Mouse (Mus musculus): Measurements from ENCODE around the gene Mlxip. TPM values are rescaled to one million over a fixed set of nuclear protein-coding genes. Genes with fewer than 3 reads are reported as not detected.

Mlxip gene
- polyA plus RNA-seq, 1 experiment from 2014 or later: 18.4 TPM

DNA sequence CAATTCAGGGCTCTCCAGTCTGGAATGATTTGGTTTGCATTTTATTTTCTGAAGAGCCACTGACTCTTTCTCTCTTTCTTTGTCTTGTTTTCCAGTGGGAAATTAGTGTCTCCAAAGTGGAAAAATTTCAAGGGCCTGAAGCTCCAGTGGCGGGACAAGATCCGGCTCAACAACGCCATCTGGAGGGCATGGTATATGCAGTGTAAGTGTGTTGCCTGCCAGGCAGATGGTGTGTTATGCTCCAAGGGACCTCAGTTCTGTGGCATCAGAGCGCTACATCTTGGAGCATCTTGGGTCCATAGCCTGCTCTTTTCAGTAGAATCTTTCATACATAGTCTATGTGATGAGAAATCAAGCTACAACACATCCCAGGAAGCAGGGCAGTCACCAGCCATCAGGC is 45.3 kb downstream of the Mlxip start:
- Histone ChIP-seq H3K27me3 (no peaks in the 10 kb centered on the region), H3K4me3 (no peak overlapping the region), H3K27ac (no peak overlapping the region), H3K9ac (no peak overlapping the region), H3K9me3 (no peaks in the 10 kb centered on the region), H3K36me3 (peaks cover 35% of the 10 kb centered on the region), H3K4me2 (no peak overlapping the region), H3K4me1 (replicated peaks) (peaks cover 12% of the 10 kb centered on the region)
- WGBS: 81% methylated on average over 4 of the region's 4 CpGs
- ATAC-seq (ENCODE audit: low FRiP score): no peak

DNA sequence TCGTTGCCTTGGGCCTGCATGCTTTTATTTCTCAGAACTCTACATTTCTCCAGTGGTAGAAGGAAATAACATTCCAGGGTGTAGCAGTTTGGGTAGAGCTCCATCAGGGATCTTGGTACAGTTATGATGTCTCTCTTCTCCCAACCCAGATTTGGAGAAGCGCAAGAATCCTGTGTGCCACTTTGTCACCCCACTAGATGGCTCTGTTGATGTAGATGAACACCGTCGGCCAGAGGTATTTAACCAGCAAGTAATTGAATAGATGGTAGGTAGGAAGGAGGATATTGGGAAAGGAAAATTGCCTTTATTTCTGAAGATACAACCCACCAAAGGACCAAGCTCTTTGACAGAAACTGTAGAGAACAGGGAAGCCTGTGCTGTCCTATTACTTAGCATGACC is 46.1 kb downstream of the Mlxip start:
- H3K9ac ChIP-seq: no peak overlapping the region
- no peak for ATAC-seq (ENCODE audit: low FRiP score)
- WGBS: 75% methylated on average over 4 of the region's 4 CpGs

DNA sequence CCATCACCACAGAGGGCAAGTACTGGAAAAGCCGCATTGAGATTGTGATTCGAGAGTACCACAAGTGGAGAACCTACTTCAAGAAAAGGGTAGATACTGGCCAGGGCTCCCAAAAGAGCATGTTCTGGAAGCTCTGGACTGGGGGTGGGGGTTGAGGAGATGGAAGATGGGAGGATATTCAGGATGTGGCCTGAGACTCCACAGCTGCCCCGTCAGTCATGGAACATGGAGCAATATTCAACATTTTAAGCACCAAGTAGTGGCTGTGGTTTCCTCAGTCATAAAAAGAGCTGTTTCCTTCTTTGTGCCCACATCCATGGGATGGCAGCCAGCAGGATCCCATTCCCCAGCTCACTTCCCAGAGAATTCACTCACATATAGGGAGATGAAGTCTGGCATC is 47.7 kb downstream of the Mlxip start:
- Histone ChIP-seq H3K36me3 (peaks cover 57% of the 10 kb centered on the region), H3K27me3 (no peaks in the 10 kb centered on the region), H3K27ac (no peak overlapping the region), H3K9ac (no peak overlapping the region), H3K4me2 (no peak overlapping the region), H3K4me1 (replicated peaks) (no peaks in the 10 kb centered on the region), H3K9me3 (no peaks in the 10 kb centered on the region), H3K4me3 (no peak overlapping the region)
- ATAC-seq (ENCODE audit: low FRiP score): no peak
- 93% methylated on average over 3 of the region's 3 CpGs for WGBS

More for the DNA sequence above, 46.1 kb downstream of the Mlxip start:
- Histone ChIP-seq H3K36me3 (peaks cover 42% of the 10 kb centered on the region), H3K4me1 (replicated peaks) (peaks cover 11% of the 10 kb centered on the region), H3K9me3 (no peaks in the 10 kb centered on the region), H3K4me3 (no peak overlapping the region), H3K27me3 (no peaks in the 10 kb centered on the region), H3K27ac (no peak overlapping the region), H3K4me2 (no peak overlapping the region)

DNA sequence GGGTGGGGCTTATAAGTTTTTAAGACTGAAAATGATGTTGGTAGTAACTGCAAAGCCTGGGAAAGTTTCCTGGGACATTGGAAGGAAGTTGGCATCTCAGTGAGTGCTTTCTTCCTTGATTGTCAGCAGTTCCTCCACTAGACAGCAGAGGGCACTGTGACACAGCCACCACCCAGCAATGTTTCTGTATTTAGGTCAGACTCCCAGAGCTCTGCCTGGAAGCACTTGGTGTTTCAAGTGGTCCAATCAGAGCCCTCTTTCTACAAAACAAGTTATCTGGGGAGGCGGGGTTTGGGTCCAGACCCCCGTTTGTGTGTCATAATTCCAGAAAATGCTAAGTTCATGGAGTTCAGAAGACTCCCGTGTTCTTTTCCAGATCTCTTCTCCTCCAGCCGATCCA is 49.5 kb downstream of the Mlxip start:
- no peak for ATAC-seq (ENCODE audit: low FRiP score)
- Histone ChIP-seq H3K27ac (no peak overlapping the region), H3K4me3 (no peak overlapping the region), H3K27me3 (no peaks in the 10 kb centered on the region), H3K36me3 (peaks cover 75% of the 10 kb centered on the region), H3K9me3 (no peaks in the 10 kb centered on the region), H3K4me1 (replicated peaks) (no peaks in the 10 kb centered on the region), H3K9ac (no peak overlapping the region), H3K4me2 (no peak overlapping the region)
- 49% methylated on average over 4 of the region's 4 CpGs for WGBS

DNA sequence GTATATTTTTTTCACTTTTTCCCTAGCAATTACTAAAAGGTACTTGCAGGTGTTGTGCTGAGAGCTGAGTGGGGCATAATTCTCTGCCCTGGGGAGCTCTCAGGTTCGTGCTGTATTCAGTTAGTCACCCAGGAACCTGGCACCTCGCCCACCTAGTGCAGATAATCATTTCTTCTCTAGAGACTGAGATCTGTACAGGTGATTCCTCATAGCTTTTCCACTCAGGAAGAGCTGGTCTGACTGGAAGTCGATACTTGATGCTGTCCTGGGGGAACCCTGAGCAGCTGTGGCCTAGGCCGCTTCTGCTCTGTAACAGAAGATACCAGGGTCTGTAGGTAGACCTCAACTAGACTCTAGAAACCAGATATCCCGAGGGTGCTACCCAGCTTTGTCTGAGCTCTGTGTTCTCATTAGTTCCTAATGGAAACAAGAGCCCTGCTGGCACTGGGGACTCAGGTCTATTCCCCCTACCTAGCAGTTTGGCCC is 50.3 kb downstream of the Mlxip start:
- Histone ChIP-seq H3K4me3 (no peak overlapping the region), H3K4me1 (replicated peaks) (no peaks in the 10 kb centered on the region), H3K9ac (no peak overlapping the region), H3K27me3 (no peaks in the 10 kb centered on the region), H3K36me3 (peaks cover 84% of the 10 kb centered on the region), H3K4me2 (no peak overlapping the region), H3K9me3 (no peaks in the 10 kb centered on the region), H3K27ac (no peak overlapping the region)
- ATAC-seq (ENCODE audit: low FRiP score): no peak
- 89% methylated on average over 5 of the region's 5 CpGs for WGBS

- no peaks in the 10 kb centered on the region for H3K27me3 ChIP-seq
- H3K9ac ChIP-seq: no peak overlapping the region
- no peak for ATAC-seq (ENCODE audit: low FRiP score)
- WGBS: 95% methylated on average over 7 of the region's 7 CpGs
- H3K36me3 ChIP-seq: peaks cover 100% of the 10 kb centered on the region
- no peak overlapping the region for H3K4me3 ChIP-seq
- no peak overlapping the region for H3K4me2 ChIP-seq
- H3K27ac ChIP-seq: no peak overlapping the region
- no peaks in the 10 kb centered on the region for H3K4me1 ChIP-seq (replicated peaks)
- H3K9me3 ChIP-seq: no peaks in the 10 kb centered on the region
Measured at GRCm38 (mm10) chr5:123451886-123452285, 57.3 kb downstream of the Mlxip start.

DNA sequence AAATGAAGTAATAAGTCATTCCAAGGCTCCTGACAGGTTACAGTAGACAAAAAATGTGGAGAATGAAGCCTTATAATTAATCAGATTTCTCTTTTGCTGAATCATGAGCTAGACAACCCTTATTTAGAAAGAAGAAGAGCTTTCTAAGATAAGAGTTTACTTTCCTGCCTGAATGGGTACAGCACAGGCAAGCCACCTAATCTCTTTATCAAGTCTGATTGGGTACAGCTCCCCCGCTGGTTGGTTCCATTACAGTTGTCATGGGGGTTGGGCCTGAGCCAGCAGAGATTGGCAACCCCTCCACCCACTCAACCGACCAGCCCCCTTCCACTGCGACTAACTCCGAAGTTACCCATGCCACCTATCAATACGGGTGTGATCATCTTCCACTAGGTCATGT is 66.8 kb downstream of the Mlxip start:
- no peak overlapping the region for H3K27ac ChIP-seq
- no peak for ATAC-seq (ENCODE audit: low FRiP score)
- no peaks in the 10 kb centered on the region for H3K4me1 ChIP-seq (replicated peaks)
- H3K27me3 ChIP-seq: no peaks in the 10 kb centered on the region
- no peaks in the 10 kb centered on the region for H3K9me3 ChIP-seq
- no peak overlapping the region for H3K9ac ChIP-seq
- no peak overlapping the region for H3K4me3 ChIP-seq
- H3K4me2 ChIP-seq: no peak overlapping the region
- WGBS: 61% methylated on average over 5 of the region's 5 CpGs
- H3K36me3 ChIP-seq: peaks cover 28% of the 10 kb centered on the region

DNA sequence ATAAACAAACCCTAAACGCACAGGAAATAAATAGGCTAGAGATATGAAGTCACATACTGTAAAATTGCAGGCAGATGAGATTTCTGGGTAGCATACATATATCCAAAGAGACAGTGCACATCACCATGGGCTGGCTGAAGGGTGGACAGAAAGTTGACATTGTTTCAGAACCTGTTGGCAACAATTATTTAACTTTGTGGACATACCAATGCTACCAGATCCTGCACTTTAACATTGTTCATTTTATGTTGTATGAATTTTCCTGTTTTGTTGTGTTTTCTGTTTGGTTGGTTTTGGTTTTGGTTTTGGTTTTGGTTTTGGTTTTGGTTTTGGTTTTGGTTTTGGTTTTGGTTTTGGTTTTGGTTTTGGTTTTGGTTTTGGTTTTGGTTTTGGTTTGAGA is 70.0 kb downstream of the Mlxip start:
- no peaks in the 10 kb centered on the region for H3K27me3 ChIP-seq
- no peaks in the 10 kb centered on the region for H3K9me3 ChIP-seq
- no peaks in the 10 kb centered on the region for H3K4me1 ChIP-seq (replicated peaks)
- no peak overlapping the region for H3K4me3 ChIP-seq
- no peak overlapping the region for H3K27ac ChIP-seq
- 97% methylated on average over 1 of the region's 1 CpGs for WGBS
- H3K36me3 ChIP-seq: no peaks in the 10 kb centered on the region
- no peak overlapping the region for H3K4me2 ChIP-seq
- H3K9ac ChIP-seq: no peak overlapping the region
- ATAC-seq (ENCODE audit: low FRiP score): no peak

DNA sequence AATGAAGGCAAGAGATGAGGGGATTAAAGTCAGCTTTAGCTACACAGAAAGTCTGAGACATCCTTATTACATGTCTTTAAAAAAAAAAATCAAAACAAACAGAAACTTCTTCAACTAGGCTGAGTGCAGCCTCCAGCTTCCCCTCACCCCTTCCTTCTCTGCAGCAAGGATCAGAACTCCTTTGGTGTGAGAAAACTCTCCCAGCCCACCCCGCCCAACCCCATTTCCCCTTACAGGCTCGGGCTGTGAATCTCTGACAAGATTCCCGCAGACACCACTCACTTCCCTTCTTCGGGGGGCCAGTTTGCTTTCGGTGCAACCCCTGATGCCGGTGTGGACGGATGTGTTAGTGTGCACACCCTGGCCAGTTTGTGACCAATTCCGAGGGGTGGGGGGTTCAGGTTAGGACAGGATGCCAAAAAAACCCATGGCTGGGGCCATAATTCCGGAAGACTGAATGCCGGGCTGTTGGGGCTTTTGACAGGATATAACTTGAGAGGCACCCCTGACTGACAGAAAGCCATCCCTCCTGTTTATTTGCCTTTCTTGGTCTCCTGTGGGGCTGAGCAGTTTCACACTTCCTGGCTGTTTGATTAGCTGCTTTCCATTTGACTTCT is 76.3 kb downstream of the Mlxip start:
- Histone ChIP-seq H3K4me2 (no peak overlapping the region), H3K27ac (no peak overlapping the region), H3K4me3 (no peak overlapping the region), H3K27me3 (no peaks in the 10 kb centered on the region), H3K9ac (no peak overlapping the region), H3K36me3 (no peaks in the 10 kb centered on the region), H3K9me3 (no peaks in the 10 kb centered on the region), H3K4me1 (replicated peaks) (no peaks in the 10 kb centered on the region)
- WGBS: 63% methylated on average over 10 of the region's 10 CpGs
- no peak for ATAC-seq (ENCODE audit: low FRiP score)

DNA sequence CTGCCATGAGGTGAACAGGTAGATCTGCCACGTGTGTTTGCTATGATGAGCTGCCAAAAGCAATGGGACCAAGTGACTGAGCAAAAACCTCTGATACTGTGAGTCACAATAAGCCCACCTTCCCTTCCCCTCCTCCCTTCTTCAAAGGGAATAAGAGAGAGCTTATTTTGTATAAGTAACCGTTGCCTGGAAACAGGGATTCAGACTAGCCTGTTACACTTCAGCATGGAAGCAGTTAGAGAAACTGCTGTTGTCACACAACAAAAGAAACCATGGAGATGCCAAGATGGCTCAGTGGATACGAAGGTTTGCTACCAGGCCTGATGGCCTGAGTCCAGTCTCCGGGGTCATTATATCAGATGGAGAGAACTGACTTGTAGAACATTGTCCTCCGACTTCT is 79.2 kb downstream of the Mlxip start:
- Histone ChIP-seq H3K4me1 (replicated peaks) (no peaks in the 10 kb centered on the region), H3K27me3 (no peaks in the 10 kb centered on the region), H3K36me3 (no peaks in the 10 kb centered on the region), H3K9ac (no peak overlapping the region), H3K9me3 (no peaks in the 10 kb centered on the region), H3K27ac (no peak overlapping the region), H3K4me2 (no peak overlapping the region), H3K4me3 (no peak overlapping the region)
- ATAC-seq (ENCODE audit: low FRiP score): no peak
- 50% methylated on average over 5 of the region's 5 CpGs for WGBS

DNA sequence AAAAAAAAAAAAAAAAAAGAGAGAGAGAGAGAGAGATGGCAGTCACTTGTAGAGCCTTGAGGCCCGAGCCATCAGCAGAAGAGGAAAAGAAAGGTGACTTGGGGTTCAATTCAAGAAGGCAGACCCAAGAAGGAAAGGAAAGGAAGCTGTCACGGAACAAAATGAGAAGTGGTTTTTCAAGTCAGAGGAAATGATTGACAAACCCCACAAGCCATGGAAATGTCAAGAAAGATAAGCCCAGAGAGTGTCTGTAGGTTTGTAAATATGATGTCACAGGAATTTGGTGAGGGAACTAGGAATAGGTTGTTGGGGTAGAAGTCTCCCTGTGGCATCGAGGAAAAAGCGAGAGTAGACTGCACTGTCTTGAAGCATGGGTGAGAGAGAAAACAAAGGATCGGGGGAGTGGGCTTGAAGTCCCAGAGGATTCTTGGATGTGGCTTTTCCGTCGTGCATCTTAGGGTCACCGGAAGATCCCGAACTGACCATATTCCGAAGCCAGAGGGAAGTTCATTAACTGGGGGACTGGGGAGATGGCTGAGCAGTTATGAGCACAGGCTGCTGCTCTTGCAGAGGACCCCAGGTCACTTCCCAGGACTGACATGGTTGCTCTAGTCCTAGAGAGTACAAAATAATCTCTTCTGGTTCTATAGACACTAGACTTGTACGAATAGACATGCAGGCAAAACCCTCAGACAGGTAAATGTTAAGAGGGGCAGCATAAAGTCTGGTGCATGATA is 93.2 kb downstream of the Mlxip start:
- ATAC-seq (ENCODE audit: low FRiP score): no peak
- H3K4me3 ChIP-seq: no peak overlapping the region
- no peak overlapping the region for H3K4me2 ChIP-seq
- no peaks in the 10 kb centered on the region for H3K9me3 ChIP-seq
- no peak overlapping the region for H3K27ac ChIP-seq
- no peak overlapping the region for H3K9ac ChIP-seq
- H3K36me3 ChIP-seq: no peaks in the 10 kb centered on the region
- peaks cover 13% of the 10 kb centered on the region for H3K4me1 ChIP-seq (replicated peaks)
- 86% methylated on average over 11 of the region's 11 CpGs for WGBS
- H3K27me3 ChIP-seq: peaks cover 13% of the 10 kb centered on the region

GRCm38 (mm10) chr5:123489112-123489785 is 94.7 kb downstream of the Mlxip start, which contains the start of the genes Lrrc43 and Il31:
Lrrc43 (plus strand) TSS chr5:123489305.
Il31 (minus strand) TSS chr5:123489489.
- peak; percentile 83 for ATAC-seq (ENCODE audit: low FRiP score)
- H3K27me3 ChIP-seq: peaks cover 13% of the 10 kb centered on the region
- WGBS: 8% methylated on average over 25 of the region's 25 CpGs
- peak within 1 kb of the TSS; percentile 58 for H3K4me2 ChIP-seq
- H3K9ac ChIP-seq: peak within 1 kb of the TSS; percentile 53; the same call in 1 of the 2 replicates
- H3K36me3 ChIP-seq: no peaks in the 10 kb centered on the region
- no peaks in the 10 kb centered on the region for H3K9me3 ChIP-seq
- H3K4me1 ChIP-seq (replicated peaks): peaks cover 13% of the 10 kb centered on the region
- peak within 1 kb of the TSS; percentile 26 for H3K4me3 ChIP-seq
- no peak within 1 kb of the TSS for H3K27ac ChIP-seq

All from hindbrain, embryonic 13.5 days (tissue).